Mouse (Mus musculus) spleen, adult 12 weeks (tissue): ENCODE results near the gene Ttll7.

Source experiments
- DNase-seq: peaks from one replicate; pipeline ENCODE4 v3.0.0; 2022; ENCODE audit warnings: low spot score

Ttll7 gene

DNA sequence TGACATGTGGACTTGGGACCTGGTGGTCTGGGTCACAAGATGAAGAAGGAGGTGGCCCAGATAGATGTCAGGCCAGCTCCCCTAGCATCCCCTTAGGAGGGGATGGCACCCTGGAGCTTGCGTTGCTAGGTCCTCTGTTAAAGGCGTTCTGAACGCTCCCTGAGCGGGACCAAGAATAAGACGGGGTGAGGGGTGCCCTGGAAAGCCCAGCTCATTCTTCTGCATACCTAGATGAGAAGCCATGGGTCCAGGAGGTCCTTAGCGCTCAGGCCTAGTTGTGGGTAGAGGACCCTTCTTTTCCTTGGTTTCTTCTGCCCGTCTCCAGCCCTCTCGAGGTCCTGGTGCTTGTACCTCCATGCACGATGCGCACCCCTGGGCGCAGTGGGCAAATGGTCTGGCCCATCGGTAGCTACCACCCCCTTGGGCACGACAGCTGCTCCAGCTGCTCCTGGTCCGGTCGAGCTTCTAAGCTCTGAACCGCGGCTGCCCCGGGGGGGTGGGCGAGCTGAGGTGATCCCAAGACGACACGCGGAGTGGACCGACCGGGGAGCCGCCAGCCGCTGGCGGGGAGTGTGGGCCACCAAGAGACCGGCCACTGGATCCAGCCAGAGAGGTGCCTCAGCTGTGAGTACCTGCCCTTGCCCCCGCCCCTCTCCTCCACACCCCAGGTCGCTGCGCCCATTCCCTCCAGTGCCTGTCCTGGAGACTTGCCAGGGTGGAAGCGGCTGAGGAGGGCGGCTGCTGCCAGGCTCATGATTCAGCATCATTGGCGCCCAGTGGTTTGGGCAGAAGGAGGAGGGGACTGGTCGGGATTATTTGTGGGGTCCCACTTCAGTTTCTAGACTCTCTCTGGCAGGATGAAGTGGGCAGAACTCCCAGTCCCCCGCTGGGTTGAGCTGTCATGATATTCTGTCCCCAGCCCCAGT lies at the start of gene Ttll7:
Ttll7 (plus strand) TSS at position 402 of the 926 bp plus-strand sequence.
- DNase-seq, result no peak

DNA sequence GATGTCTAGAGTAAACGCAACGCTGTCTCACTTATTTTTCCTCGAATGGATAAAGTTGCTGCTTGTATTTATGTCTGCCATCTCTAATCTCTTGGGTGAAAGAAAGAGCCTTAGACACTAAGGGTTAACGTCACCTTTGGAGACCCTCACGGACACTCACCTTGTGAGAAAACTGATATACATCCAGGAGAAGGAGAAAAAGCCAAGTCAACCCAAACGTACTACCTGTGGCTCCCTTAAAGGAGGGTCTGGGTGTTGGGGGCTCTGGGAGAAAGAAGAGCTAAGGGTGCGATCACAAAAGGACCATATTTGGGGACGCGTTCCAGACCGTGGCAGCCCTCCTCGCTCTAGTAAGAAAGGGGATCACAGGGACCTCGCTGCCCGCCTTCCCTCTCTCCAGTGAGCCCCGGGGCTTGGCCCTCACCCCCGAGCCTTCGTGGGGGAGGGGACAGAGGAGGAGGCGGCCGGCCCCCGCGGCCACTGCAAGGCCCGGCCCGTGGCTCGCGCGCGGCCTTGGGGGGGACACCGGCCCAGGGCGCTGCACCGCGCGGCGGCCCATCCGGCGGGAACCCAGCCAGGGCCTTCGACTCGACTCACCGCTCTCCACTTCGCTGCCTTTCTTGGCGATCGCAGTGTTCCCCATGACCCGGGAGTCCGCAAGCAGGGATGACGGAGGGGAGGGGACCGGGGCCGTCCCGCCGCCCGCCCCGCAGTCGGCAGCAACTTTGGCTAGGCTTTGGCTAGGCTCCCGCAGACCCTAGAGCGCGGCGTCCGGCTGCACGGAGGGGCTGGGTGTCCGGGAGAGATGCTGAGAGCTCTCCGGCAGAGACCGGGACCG lies 39.9 kb upstream of the Ttll7 start:
- DNase-seq, result peak; percentile 4

DNA sequence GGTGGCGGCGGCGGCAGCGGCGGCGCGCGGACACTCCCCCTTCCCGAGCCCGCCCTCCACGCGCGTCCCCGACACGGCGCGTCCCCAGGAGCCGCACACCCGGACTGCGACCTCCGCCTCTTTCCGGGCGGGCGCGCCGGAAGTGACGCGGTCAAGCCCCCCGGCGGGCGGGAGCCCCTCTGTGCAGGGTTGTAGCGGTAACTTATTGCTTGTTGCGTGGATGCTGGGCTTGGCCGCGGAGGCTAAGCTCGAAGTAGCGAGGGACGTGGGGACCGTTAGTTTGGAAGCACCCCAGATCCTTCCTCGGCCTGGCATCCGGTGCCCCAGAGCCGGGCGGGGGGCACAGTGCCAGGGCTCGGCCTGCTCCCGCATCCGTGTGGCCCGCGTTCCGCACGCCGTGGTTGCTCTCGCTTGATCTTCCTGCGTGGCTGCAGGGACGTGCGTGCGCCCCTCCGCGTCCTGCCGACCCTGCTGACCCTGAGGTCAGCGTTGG lies 39.2 kb upstream of the Ttll7 start, which contains the start of gene Prkacb:
Prkacb (minus strand) TSS at position 90 of the 493 bp plus-strand sequence.
- peak; percentile 72 for DNase-seq

DNA sequence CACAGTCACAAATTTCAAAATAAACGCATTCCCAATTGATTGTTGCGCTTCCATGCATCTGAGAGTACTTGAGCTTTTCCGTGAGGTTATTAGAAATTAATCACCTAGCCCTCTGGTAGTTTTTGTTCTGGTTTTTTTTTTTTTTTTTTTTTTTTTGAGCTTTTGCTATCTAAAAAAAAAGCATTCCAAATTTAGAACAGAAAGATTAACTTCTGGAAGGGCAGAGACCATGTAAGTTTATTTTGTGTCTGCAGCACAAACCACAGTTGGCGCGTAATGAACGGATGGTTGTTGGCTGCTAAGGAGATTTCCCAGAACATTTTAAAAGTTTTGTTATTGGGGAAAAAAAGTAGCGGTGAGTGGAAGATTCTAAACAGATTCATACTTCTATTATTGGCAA lies 38.5 kb upstream of the Ttll7 start:
- no peak for DNase-seq

DNA sequence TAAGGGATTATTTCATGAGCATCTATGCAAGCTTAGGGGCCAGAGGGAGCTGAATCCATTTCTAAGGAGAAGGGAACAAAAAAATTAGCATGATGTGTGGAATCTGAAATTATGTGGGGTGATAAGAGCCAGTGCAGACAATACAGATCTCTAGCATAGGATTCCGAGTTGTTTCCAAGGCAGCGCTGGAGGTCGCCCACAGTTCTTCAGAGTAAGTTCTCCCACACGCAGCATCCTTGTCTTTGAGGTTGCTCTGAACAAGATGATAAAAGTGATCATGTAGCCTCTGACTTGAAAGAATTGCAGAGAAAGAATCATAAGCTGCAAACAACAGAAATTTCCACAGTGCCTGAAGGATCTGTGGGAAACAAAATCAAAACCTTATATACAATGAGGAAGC lies 31.4 kb upstream of the Ttll7 start:
- no peak for DNase-seq

DNA sequence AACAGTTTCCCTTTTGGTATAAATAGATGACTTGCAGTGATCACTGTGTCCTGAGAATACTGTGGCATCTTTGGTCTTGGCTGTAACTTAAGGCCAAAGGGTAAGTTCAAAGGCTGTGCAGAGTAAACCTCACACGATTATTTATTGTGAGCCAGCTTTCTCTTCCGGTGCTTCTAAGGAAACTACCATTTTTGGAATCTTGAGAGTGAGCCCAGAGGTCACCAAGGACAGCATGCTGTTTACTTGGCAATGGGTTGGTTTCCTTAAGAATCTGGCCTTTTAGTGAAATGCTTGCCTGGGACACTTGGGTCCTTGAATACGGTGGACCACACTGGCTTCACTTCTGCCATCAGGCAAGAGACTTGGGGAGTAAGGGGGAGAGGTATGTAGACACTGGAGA lies 9.4 kb upstream of the Ttll7 start:
- DNase-seq, result no peak

DNA sequence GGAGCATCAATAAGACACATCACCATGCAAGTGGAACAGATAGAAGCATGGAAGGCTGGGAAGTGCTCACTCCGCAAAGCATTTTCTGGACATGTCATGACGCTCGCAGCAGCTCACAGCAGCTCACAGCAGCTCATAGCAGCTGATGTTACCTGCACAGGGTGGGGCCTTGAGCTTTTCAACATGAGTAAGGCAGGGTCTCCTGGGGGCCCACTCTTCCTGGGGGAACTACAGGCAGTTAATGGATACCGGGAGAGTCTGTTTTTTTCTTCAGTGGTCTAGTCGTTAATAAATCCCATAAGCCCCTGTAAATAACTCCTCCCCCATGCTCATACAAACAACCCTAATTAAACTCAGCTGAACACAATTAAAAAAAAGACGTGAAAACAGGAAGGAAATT lies 8.7 kb upstream of the Ttll7 start:
- DNase-seq, result no peak

DNA sequence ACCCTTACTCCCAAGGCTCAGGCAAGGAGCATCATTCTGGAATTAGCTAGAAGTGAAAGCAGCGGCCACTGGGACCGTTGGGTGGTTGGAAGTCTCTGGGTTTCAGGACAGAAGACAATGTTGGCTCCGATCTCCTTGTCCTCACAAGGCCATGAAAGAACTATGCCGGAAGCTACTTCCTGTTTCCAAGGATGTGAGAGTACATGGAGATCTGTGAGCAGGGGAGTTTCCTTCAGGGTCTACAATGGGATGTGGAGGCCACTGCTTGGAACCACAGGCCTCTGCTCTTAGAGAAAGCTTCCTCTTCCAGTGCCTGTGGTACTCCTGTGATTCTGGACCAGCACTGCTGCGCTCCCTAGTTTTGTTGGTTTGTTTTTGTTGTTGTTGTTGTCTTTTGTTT lies 5.9 kb upstream of the Ttll7 start:
- DNase-seq, result no peak

DNA sequence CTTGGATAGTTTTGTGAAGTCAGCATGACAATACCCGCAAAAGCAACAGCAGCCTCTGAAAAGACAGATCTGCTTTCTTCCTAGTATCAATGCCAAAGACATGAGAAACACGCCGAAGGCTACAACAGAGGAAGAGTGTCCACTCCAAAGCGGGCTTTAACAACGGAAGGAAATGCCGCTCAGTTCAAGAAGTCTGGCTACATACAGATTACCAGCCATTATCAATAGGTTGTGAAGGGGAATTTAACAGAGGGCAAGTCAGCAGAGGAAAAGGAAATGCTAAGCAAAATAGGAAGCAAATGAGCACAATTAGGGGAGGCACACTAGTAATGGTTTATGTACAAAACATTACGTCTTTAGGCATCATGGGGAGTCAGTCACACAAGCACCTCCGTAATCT lies 4.1 kb upstream of the Ttll7 start:
- no peak for DNase-seq

DNA sequence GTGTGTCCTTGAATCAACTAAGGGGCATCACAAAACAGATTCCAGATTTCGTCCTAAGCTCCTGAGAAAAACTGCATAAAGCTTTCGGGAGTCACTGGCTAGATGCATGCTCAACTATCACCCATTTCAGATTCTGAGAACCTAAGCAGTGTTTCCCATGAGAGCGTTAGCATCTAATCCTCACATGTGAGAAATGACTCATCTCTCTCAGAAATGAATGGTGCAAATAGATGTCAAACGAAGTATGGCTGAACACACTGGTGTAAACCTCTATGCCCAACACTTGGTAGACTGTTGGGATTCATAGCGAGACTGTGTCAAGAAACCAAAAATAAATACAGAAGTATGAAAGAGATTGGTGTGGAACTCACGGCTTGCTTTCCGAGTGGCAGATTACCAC lies 2.8 kb upstream of the Ttll7 start:
- no peak for DNase-seq

DNA sequence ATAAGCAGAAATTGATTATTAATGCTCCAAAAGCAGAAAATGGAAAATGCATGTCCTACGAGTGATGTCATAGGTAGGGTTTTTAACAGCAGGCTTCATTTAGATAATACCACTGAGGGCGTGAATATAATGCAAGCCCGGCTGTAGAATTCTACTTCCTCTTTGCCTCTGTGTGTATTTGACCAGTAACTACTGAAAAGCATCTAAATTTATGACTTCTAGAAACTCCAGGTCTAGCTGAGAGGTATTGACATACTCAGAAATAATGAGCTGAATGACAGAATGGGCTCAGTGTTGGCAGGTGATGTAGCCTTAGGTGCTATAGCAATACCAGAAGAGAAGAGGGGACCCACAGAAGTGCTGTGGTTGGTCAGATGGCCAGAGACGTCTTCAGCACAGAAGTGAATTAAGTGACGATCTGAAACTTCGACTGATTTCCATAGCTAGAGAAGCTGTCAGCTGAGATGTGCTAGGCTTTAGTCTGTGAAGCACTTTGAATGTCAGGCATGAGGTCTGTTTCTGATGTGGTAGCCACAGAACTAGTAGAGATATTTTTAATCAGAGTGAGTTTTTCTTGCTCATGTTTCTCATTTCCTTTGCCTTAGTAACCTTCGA lies 2.4 kb downstream of the Ttll7 start:
- DNase-seq, result no peak

DNA sequence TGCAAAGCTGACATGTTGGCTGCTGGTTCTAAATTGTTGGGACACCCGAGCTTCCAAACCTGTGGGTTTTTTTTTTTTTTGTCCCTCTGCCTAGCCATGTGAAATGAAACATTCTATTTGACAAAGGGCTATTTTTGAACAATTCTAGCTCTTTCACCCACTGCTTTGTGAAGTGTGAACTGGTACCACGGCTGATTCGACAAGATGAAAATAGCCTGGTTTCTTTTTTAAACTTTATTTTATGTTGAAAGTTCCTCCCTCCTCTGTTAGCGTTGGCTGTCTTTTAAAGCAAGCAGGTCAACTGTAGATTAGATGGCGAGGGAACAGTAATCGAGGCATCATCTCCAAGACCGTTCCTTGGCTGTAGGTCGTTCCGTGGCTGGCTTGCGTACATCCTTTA lies 5.2 kb downstream of the Ttll7 start:
- DNase-seq, result no peak

DNA sequence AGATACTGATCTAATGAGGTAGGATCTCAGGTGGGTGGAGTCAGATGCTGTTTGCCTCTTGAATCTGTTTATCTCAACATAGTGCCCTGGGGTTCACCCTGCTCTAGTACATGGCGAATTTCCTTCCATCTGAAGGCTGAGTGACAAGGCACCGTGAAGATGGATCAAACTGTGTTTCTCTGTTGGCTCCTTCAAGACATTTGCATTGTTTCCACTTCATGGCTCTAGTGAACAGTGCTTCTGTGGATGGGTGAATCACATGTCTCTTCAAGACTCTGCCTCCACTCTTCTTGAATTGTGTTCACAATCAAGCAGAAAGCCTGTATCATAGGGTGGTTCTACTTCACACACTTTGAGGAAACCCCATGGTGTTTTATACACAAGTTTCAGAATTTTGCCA lies 8.1 kb downstream of the Ttll7 start:
- DNase-seq, result no peak

DNA sequence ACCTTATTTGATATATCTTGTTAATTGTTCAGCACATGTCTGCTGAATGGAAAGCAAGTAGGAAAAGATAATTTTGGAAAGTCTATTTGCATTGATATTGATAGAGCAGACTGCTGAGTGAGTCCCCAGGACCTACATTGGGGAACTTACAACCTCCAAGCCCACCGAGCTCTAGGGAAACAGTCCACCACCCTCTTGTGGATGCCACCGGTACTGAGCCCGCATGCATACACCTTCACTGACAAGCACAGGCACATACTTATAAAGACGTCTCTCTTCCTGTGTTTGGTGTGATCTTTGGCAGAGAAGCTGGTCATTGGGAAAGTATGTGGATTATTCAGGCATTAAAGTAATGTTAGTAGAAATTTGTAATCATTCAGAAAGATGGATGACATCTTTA lies 14.4 kb downstream of the Ttll7 start:
- no peak for DNase-seq

DNA sequence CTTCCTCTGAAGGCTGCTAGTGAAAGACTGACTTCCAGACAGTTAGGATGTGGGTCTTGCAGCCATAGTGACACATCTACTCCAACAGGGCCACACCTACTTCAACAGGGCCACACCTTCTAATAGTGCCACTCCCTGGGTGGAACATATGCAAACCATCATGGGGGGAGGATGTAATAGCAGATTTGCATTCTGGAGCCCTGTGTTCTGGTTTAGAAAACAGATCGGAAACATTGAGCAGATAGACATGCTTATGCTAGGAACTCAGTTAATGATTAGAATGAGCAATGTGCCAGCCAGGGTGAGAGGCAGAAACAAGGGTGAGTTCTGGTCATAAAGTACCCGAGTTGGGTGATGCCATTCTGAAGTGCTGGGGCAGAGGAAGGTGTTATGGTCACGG lies 19.8 kb downstream of the Ttll7 start:
- no peak for DNase-seq

DNA sequence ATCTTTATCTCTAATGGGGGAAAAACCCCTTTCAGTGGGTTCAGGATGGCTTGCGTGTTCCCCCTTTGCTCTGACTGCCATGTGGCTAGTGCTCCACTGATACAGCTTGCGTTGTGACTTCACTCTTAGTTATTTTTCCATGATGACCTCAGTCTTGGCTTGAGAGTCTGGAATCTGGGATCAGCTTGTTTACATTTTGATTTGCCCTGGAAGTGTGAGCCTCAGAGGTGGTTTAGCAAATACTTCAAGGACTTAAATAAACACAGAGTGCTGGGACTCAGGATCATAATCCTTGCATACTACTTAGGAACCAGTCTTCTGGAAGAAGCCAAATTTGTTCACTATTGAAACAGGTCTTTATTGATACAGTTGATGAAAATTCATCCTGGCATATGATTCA lies 23.8 kb downstream of the Ttll7 start:
- DNase-seq, result no peak

DNA sequence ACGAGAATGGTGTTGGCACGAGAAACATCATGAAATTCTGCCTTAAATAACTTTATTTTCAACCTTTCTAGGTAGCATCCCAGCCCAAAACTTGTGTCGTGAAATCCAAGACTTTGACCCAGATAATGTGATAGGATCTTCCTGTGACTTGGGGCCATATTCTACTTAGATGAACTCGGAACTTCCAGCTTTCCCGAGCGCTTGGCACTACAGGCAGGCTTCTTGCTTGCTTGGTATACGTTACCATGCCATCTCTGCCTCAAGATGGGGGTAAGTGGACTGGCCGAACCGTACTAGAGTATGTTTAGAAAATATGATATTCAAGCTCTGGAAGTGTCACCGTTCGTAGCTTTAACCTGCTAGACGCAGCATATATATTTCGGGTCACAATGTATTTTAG lies 41.8 kb downstream of the Ttll7 start:
- no peak for DNase-seq

DNA sequence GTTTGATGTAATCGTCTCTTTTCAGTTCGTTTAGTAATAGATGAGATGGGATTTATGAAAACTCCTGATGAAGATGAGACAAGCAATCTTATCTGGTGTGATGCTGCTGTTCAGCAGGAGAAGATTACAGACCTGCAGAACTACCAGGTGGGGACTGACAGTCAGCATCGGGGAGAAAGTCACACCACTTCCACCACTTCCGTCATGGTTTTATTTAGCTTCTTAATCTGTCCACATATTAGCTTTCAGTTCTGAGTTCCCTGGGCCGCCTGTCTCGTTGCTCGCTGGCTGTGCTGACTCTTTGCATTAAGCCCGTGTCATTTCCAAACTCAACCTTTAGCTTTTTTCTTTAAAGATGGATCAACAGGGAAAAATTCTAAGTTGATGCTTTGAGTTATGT lies 44.4 kb downstream of the Ttll7 start:
- no peak for DNase-seq

DNA sequence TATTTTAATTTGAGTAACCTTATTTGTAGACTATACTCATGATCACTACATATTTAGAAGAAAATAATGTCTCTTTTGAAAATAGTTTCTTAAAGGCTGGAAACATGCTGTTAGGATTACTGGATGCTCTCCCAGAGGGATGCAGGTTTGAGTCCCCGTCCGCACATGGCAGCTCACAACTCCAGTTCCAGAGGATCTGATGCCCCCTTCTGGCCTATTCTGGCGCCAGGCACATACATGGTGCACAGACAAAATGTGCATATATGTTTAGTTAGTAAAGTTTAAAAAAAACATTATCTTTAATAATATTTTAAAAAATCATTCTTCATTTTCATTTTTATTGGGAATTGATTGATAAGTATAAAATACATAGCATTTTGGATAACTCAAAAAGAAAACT lies 47.9 kb downstream of the Ttll7 start:
- no peak for DNase-seq

DNA sequence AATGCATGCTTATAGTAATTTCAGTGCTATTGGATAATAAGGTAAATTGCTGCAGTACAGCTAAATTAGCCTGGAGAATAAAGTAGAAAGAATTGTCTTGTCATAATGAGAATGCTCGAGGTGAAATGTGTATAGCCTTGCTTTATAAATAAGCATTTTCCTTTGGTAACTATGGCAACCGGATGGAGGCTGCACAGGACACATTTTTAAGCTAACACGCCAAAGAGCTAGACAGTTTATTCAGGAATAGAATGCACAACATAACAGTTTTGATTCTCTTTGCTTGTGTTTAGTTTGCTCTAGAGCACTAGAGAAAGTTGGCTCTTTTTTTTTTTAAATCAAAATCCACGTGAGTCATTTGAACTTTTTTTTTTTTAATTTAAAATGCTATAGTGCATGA lies 49.6 kb downstream of the Ttll7 start:
- DNase-seq, result no peak

DNA sequence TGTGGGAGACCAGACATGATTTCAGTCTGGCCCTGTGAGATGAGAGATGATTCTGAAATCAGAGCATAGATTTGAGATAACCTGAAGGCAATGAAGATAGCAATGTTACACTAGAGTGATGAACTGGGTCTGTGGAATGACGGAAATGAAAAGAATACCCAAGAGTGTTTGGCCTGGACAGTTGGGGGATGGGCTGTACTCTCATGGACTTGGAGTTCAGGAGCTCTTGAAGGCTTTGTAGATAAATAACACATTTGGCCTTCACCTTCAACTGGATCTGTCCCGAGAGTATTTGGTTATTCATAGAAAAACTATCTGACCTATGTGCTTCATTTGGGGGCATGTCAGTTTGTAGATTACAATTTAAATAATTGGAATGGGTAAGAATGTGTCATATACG lies 53.4 kb downstream of the Ttll7 start:
- DNase-seq, result no peak

DNA sequence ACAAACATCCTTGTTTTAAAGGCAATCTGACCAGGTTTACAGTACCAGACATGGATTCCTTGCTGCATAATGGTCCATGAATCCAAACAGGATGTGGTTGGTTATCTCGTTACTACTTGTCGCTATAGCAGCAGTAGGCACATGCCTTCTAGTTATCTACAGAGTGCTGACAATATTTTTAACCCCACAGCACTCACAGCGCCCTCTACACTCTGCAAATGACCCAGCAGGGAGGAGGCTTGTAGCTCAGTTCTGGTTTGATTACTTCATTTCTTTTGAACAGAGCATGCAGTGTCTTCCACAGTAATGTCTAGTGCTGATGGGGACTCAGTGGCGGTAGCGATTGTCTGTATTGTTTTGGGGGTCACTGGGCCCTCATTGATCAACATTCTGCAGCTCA lies 56.8 kb downstream of the Ttll7 start:
- no peak for DNase-seq

DNA sequence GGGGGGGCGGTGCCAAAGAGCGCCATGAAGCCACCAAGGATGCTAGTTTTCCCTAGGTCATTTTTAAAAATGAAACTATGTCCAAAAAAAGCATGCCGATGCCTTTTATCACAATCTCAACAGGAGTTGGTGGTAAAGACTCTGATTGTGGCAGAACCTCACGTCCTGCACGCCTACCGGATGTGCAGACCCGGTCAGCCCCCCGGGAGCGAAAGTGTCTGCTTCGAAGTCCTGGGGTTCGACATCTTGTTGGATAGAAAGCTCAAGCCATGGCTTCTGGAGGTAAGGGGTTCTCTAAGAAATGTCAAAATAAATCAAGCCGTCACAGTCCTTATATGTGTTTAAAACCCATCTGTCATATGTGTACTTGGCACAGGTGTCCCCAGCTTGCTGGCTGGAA lies 60.9 kb downstream of the Ttll7 start:
- DNase-seq, result no peak
